Mouse (Mus musculus) neural tube, embryonic 11.5 days (tissue): Measurements from ENCODE around the gene Wnt3a. TPM values are rescaled to one million over a fixed set of nuclear protein-coding genes. Genes with fewer than 3 reads are reported as not detected.

Experiments used
- microRNA-seq: library from miRNA; unstranded; fragments of <30 nt; microRNA quantifications from one replicate; pipeline ENCODE4, GENCODE M21; 2016
- polyA plus RNA-seq: library from polyadenylated mRNA; unstranded; fragments of >200 nt; fragmentation: Nextera tagmentation; extraction: Ambion mirVana; gene quantifications from 2 replicates; pipeline ENCODE4 v1.2.1, GENCODE M21; 2014

Gene Wnt3a
- polyA plus RNA-seq, 1 experiment from 2014 or later = 3.3 TPM

Small RNA genes lying within 50 kb of the gene (microRNA-seq; reads per million reads assigned to microRNA genes)
- gene Gm24756 = not detected

Other genes starting within 250 kb of the Wnt3a start
- 0.88 and 1.1 TPM in 2 replicates for gene Obscn, start 154.3 kb downstream of the Wnt3a start, polyA plus RNA-seq
- gene Iba57, start 127.0 kb downstream of the Wnt3a start, polyA plus RNA-seq = 1.7 and 2.6 TPM in 2 replicates
- 0.28 TPM in 1 of 2 replicates, not detected in the other for gene Gjc2, start 107.5 kb downstream of the Wnt3a start, polyA plus RNA-seq
- gene Guk1, start 98.5 kb downstream of the Wnt3a start, polyA plus RNA-seq = 101 and 112 TPM in 2 replicates
- gene Mrpl55, start 88.3 kb downstream of the Wnt3a start, polyA plus RNA-seq = 91.6 and 99.3 TPM in 2 replicates
- 31.0 and 33.1 TPM in 2 replicates for gene 2310033P09Rik, start 82.4 kb downstream of the Wnt3a start, polyA plus RNA-seq
- gene Arf1, start 62.5 kb downstream of the Wnt3a start, polyA plus RNA-seq = 656 and 670 TPM in 2 replicates
- 1.6 and 2.5 TPM in 2 replicates for gene Wnt9a, start 16.2 kb upstream of the Wnt3a start, polyA plus RNA-seq
- gene Prss38, start 84.9 kb upstream of the Wnt3a start, polyA plus RNA-seq = not detected in 2 replicates
- gene Jmjd4, start 159.3 kb upstream of the Wnt3a start, polyA plus RNA-seq = 14.7 and 15.3 TPM in 2 replicates
- gene Snap47, start 160.4 kb upstream of the Wnt3a start, polyA plus RNA-seq = 193 and 203 TPM in 2 replicates
- gene Zfp867, start 181.7 kb upstream of the Wnt3a start, polyA plus RNA-seq = 10.1 and 11.6 TPM in 2 replicates
- gene Zkscan17, start 236.0 kb upstream of the Wnt3a start, polyA plus RNA-seq = 26.0 and 27.9 TPM in 2 replicates